Mouse (Mus musculus) naive thymus-derived CD4-positive, alpha-beta T cell, adult 5 months (primary cell): ENCODE results near the gene Lmnb2. TPM values are rescaled to one million over a fixed set of nuclear protein-coding genes. Genes with fewer than 3 reads are reported as not detected.

ENCODE experiments used
- polyA plus RNA-seq: library from polyadenylated mRNA; unstranded; fragments of 100-300 nt; shearing (Covaris generic); gene quantifications from one replicate; pipeline ENCODE4 v1.2.1, GENCODE M21; 2017

The Lmnb2 gene
- 14.8 TPM for polyA plus RNA-seq

GRCm38 (mm10) chr10:80917779-80918434 is at the start of gene Lmnb2:
Gene Lmnb2, minus strand, starts transcription at chr10:80918245.

GRCm38 (mm10) chr10:80929299-80930226 is 11.5 kb upstream of the Lmnb2 start, which contains the start of gene Gadd45b:
Gene Gadd45b, plus strand, starts transcription at chr10:80930073.

GRCm38 (mm10) chr10:80900318-80901247 is 17.5 kb downstream of the Lmnb2 start, which contains the start of gene Timm13:
Gene Timm13, minus strand, starts transcription at chr10:80900969.

GRCm38 (mm10) chr10:80871581-80871980 is 46.5 kb downstream of the Lmnb2 start, which contains the start of gene Tmprss9:
Gene Tmprss9, plus strand, starts transcription at chr10:80871848.

GRCm38 (mm10) chr10:80854913-80855748 is 62.9 kb downstream of the Lmnb2 start, which contains the start of the genes Lsm7 and Sppl2b:
Gene Lsm7, minus strand, starts transcription at chr10:80855209.
Gene Sppl2b, plus strand, starts transcription at chr10:80855275.

Other genes with a start within 250 kb of the Lmnb2 start
- 190 TPM for gene Mknk2, start 240.1 kb downstream of the Lmnb2 start, polyA plus RNA-seq
- gene Mob3a, start 216.3 kb downstream of the Lmnb2 start, polyA plus RNA-seq, result 103 TPM
- gene Izumo4, start 216.1 kb downstream of the Lmnb2 start, polyA plus RNA-seq, result 67.9 TPM
- gene Ap3d1, start 176.0 kb downstream of the Lmnb2 start, polyA plus RNA-seq, result 79.7 TPM
- gene Dot1l, start 163.0 kb downstream of the Lmnb2 start, polyA plus RNA-seq, result 39.6 TPM
- 65.0 TPM for gene Sf3a2, start 120.0 kb downstream of the Lmnb2 start, polyA plus RNA-seq
- 196 TPM for gene Plekhj1, start 119.6 kb downstream of the Lmnb2 start, polyA plus RNA-seq
- not detected for gene Amh, start 113.0 kb downstream of the Lmnb2 start, polyA plus RNA-seq
- not detected for gene Jsrp1, start 104.7 kb downstream of the Lmnb2 start, polyA plus RNA-seq
- gene Oaz1, start 91.6 kb downstream of the Lmnb2 start, polyA plus RNA-seq, result 2,215 TPM
- not detected for gene Lingo3, start 74.2 kb downstream of the Lmnb2 start, polyA plus RNA-seq
- 91.1 TPM for gene Lsm7, start 63.0 kb downstream of the Lmnb2 start, polyA plus RNA-seq
- 19.0 TPM for gene Sppl2b, start 63.0 kb downstream of the Lmnb2 start, polyA plus RNA-seq
- gene Tmprss9, start 46.4 kb downstream of the Lmnb2 start, polyA plus RNA-seq, result not detected
- 150 TPM for gene Timm13, start 17.3 kb downstream of the Lmnb2 start, polyA plus RNA-seq
- 43.3 TPM for gene Gadd45b, start 11.8 kb upstream of the Lmnb2 start, polyA plus RNA-seq
- not detected for gene Gng7, start 96.7 kb upstream of the Lmnb2 start, polyA plus RNA-seq
- gene Diras1, start 107.4 kb upstream of the Lmnb2 start, polyA plus RNA-seq, result not detected
- gene Slc39a3, start 119.2 kb upstream of the Lmnb2 start, polyA plus RNA-seq, result 14.7 TPM
- 68.7 TPM for gene Sgta, start 141.9 kb upstream of the Lmnb2 start, polyA plus RNA-seq
- 6.5 TPM for gene Thop1, start 151.8 kb upstream of the Lmnb2 start, polyA plus RNA-seq
- not detected for gene Creb3l3, start 180.6 kb upstream of the Lmnb2 start, polyA plus RNA-seq
- 160 TPM for gene Map2k2, start 187.7 kb upstream of the Lmnb2 start, polyA plus RNA-seq
- gene Zbtb7a, start 217.0 kb upstream of the Lmnb2 start, polyA plus RNA-seq, result 68.2 TPM
- 41.3 TPM for gene Pias4, start 249.7 kb upstream of the Lmnb2 start, polyA plus RNA-seq